Mouse (Mus musculus) layer of hippocampus, postnatal 25 days (tissue): ENCODE measurements at regions not wholly inside any gene's neighbourhood (a gene's known extent, or its start where the extent isn't known, plus 50 kb on each side); places are given as distances from the start of the nearest gene placed in this dataset.

Experiments used
- DNase-seq, 2 experiments: peaks; one replicate each; pipeline ENCODE4 v3.0.0; 2022; ENCODE audit warnings: mixed read lengths in 2 of 2, low spot score in 1 of 2; ENCODE audit errors: extremely low spot score in 1 of 2

DNA sequence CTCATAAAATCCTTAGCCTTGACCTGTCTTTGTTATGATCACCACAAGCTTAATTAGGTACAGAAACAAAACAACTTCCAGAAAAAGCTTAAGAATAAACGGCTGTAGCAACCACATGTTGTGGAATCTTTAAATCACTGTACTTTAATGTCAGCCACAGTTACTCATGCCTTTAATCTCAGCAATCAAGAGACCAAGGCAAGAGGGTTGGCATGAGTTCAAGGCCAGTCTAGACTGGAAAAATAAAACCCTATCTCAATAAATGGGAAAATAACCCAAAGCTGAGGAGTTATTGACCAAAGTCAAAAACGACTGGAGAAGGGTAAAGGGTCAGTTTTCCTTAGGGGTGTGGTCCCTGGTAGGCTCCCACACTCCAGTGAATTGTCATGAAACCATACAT, 595.2 kb upstream of the Akr1e1 start:
- no peak for DNase-seq

- no peak for DNase-seq
Observed at GRCm38 (mm10) chr13:5211659-5212058, 602.7 kb upstream of the Akr1e1 start.

DNA sequence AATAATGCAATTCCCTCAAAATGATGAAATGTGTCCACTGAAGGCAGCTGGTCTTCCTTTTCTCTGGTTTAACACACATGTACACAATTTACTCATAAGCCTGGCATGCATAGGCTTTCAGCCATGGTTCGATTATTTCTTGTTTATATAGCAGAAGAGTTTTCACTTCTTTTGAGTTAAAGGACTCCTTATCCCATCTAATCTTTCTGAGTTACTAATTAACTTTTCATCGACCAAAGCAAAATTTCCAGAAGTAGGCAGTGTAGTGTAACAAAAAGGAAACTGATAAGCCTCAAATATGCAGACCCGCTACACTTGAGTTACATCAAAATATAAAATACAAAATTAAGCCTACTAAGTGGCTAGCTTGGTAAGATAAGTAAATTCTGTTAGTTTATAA, 620.5 kb upstream of the Akr1e1 start:
- DNase-seq: no peak

DNA sequence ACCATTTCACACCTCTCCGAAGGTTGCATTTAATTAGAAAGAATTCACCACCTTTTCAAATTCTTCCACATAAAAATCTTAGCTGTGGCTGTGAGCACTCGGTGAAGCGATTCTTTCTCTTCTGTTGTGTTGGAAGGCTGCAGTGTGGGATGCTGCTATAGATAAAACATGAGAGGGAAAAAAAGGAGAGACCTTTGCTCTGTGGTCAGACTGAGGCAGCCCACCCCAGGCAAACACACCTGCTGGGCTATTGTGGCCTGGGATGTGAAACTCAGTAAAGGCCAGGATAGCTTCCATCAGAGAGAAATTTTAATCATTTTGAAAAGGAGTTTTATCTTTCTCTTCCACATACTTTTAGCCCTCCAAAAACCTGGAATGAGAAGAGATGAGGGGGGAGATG, 625.3 kb upstream of the Akr1e1 start:
- no peak for DNase-seq

DNA sequence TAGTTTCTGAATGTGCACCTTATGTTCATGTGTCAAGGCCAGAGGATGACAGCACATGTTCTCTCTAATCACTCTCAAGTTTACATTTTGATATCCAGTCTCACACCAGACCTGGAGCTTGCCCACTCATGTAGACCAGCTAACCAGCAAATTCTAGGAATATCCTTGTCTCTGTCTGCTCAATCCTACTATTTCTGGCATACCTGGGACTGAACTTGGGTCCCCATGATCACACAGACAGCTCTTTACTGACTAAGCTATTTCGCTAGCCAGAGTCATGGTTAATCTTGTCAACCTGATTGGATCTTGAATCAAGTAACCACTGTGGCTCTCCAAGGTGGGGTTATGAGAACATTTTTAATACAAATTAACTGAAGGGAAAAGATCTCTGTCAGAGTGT, 625.9 kb upstream of the Klf6 start:
- DNase-seq: no peak

DNA sequence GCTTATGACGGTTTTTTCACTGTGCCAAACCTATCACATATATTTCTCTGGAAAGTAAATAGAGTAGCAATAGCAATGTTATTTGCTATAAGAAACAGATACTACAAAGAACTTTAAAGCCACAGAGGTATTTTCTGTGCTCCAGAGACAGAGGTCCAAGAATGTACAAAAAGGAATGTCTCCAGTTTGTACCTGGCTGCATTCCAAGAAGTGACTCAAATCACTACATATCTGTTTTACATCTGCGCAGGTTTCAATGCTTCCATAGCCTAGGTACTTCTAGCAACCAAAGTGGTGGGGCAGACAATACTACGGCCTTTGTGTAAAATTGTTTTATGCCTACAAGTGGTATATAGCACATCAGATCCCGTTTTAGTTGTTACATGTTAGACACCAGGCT, 620.7 kb upstream of the Klf6 start:
- no peak for DNase-seq

- DNase-seq: no peak
Observed at GRCm38 (mm10) chr13:5242782-5243181, 618.5 kb upstream of the Klf6 start.

DNA sequence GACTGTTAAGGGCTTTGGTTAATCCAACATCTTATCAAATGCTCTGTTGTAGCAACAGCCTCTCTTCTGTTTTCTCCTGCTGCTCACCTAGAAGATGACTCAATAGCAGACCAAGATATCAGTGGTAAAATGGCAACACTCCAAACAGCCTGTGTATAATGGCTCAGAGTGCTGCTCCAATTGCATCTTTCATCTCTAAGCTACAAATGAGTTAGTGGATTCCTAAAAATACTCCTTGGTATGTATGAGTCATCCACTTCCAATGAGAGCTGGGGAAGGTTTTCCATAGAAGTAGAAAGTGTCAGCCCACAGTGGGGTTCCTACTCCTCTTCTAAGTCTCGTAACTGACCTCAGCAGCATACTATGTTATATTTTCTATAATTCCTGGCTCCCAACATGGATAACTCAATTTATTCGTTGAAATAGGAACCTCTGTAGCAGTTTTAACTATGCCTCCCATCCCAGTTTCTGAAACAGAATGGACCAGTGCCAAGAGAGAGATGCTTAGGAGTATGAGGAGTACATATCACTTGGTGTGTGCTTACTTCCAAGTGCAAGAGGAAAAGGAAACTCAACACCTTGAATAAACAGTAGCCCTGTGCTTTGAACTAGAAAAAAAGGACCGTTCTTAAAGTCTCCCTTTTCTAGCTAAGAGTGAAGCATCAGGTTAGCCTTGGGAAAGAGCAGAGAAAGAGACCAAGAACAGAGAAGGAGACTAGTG, 612.5 kb upstream of the Klf6 start:
- no peak for DNase-seq

- no peak for DNase-seq
Observed at GRCm38 (mm10) chr13:5257891-5258660, 603.2 kb upstream of the Klf6 start.

DNA sequence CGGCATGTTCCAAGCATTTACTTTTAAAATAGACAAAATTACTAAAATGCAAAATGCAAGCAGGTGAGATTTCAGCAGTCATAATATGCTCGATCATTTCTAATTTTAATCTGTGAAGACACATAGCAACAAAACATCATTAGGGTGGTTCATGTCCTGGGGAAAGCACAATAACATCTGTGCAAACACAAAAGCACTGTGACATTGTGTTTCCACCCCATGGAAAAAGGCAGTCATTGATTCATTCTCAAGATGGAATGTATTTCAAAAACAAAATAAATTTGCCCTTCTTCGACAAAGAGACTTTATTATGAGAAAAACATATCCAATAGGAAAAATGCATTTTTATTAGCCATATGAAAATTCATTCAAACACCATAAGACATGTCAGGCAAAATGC, 601.5 kb upstream of the Klf6 start:
- no peak for DNase-seq

- DNase-seq: no peak
Observed at GRCm38 (mm10) chr13:5272506-5273192, 588.6 kb upstream of the Klf6 start.

GRCm38 (mm10) chr13:5276564-5276963, 584.7 kb upstream of the Klf6 start:
- DNase-seq: no peak

DNA sequence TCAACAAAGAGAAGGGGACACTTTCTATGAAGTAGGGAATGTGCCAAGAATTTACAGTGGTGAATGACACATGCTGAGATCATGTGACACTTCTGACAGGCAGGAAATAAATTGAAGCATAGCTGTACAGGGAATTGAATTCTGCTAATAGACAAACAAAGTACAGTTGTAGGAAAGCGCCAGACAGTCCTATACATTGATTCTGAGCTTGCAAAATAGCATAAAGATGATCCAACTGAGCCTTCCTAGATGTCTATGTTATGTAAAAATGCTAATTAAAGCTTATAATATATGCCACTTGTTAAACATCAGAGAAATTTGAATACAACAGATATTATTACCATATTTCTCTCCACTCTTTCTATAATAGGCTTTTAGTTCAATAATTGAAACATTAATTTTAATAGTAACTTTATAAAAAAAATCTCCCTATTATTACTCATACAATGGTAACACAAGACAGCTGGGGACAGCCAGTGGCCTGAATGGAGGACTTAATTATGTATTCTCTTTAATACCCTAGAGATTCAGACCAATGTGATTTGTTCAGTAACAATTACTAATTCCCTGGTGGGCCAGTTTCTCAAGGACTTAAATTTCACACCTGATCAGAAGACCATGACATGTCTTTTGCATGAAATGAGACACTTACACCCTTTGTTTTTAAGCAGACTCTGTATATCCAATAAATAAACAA, 571.4 kb upstream of the Klf6 start:
- no peak for DNase-seq

GRCm38 (mm10) chr13:5302141-5302540, 559.1 kb upstream of the Klf6 start:
- no peak for DNase-seq

GRCm38 (mm10) chr13:5306688-5307087, 554.6 kb upstream of the Klf6 start:
- no peak for DNase-seq

DNA sequence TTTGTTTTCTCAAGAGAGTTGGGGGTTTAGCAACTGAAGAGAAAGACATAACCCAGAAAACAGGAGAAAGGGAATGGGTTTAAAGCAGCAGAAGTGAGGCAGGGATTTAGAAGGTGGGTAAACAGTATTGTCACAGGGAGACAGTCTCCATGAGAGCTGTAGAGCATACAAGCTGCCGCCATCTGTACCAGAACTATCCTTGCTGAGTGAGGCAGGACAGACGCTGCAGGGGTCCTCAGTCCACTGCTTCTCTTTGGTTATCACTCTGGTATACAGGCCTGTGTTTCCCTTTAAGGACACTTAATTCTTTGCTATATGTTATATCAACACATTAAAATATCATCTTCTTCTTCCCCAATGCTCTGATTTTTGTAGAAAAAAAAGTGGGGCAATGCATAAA, 548.0 kb upstream of the Klf6 start:
- no peak for DNase-seq

DNA sequence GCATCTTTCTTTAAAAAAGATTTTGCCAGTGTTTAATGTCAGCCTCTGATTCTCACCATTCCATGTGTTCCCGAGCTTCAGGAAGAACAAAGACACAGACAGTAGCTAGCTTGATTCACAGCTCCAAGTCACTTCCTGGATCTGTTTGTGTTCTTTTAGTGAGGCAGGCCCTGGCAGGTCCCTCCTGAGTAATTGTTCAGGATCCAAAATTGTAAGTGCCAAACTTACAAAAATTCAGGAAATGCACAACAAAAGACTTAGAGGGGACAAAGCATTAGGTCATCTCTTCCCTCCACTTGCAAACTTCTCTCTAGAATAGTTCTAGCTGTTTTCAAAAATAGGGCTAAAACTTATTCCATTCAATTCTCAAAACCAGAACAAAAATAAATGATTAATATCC, 546.3 kb upstream of the Klf6 start:
- no peak for DNase-seq

DNA sequence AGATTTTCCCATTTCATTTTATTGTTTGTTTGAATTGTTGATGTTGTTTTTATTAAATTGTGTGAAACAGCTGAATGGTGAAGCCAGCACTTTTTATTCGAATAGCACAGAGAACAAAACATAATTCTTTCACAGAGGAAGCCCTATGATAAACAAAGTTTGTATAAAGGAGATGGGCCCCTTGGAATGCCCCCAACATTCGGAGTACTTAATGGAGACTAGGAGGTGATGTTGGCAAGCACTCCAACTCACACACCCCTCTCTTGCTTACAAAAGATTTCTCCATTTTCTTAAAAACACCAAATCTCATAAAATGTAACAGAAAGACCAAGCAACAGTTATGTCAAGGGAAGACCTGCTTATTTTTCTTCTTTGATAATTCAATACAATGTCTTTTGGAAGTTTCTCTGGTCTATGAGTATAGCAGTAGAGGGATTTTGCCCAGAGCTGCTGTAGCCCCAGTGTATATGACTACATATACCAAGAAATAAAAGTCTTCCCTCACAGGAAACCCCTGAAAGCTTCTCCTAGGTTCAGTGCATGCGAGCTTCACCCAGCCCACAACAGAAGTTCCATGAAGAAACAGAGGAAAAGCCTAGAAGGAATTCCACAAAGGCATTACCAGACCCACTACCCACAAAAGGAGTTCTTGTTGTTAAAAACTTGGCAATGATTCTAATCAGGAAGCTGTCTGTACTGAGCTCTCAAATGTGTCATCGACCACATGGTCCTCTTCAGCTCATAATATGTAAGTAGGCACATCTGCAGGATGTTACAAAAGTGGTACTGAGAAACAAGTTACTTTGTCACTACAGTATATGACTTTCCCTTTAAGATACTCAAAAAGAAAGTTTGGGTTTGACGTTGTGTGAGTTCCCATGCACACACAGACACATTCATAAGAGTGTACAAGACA, 543.1 kb upstream of the Klf6 start:
- DNase-seq: no peak

- no peak for DNase-seq
Observed at GRCm38 (mm10) chr13:5345712-5346111, 515.6 kb upstream of the Klf6 start.
